Mouse (Mus musculus) stomach, postnatal 0 days (tissue): ENCODE data around the gene Snrnp200. TPM values are rescaled to one million over a fixed set of nuclear protein-coding genes. Genes with fewer than 3 reads are reported as not detected.
"Not testable (repeated sequence)": the region's sequence is repeated elsewhere in the genome, so short reads cannot be mapped to it uniquely, and the experiment has no call there.

ENCODE experiments used
- ATAC-seq: fragments of 200-750 bp; cut with Nextera tagmentation; 2 replicates; pipeline ENCODE4 v1.8.0; 2017; ENCODE audit not compliant: low FRiP score, low TSS enrichment
- DNase-seq: peaks from one replicate; pipeline ENCODE4 v3.0.0-alpha.2; 2016; ENCODE audit warnings: low spot score
- H3K27ac ChIP-seq: fragments of 300-500 bp; sonication (generic); replicated peaks from 2 replicates; pipeline ENCODE4 v1.5.1; 2014; ENCODE audit warnings: mild to moderate bottlenecking, control low read depth
- H3K27me3 ChIP-seq: fragments of 300-500 bp; sonication (generic); 2 replicates; pipeline ENCODE4 v1.6.1; 2014; ENCODE audit warnings: low read length; ENCODE audit not compliant: control insufficient read depth, insufficient read depth
- H3K36me3 ChIP-seq: fragments of 300-500 bp; sonication (generic); 2 replicates; pipeline ENCODE4 v1.6.1; 2014; ENCODE audit warnings: low read length, mixed read lengths; ENCODE audit not compliant: control insufficient read depth, insufficient read depth
- H3K4me1 ChIP-seq: fragments of 300-500 bp; sonication (generic); replicated peaks from 2 replicates; pipeline ENCODE4 v1.6.1; 2014; ENCODE audit warnings: antibody characterized with exemption; ENCODE audit not compliant: control insufficient read depth, insufficient read depth
- H3K4me2 ChIP-seq: fragments of 300-500 bp; sonication (generic); replicated peaks from 2 replicates; pipeline ENCODE4 v1.6.1; 2014; ENCODE audit warnings: low read depth, mild to moderate bottlenecking, control low read depth, moderate library complexity
- H3K4me3 ChIP-seq: fragments of 300-500 bp; sonication (generic); 2 replicates; pipeline ENCODE4 v1.5.1; 2014; ENCODE audit warnings: low read depth, low read length, control low read depth
- H3K9ac ChIP-seq: fragments of 300-500 bp; sonication (generic); 2 replicates; pipeline ENCODE4 v1.6.1; 2014; ENCODE audit warnings: mild to moderate bottlenecking, low read length, control low read depth, mixed read lengths
- H3K9me3 ChIP-seq: fragments of 300-500 bp; sonication (generic); 2 replicates; pipeline ENCODE4 v1.6.1; 2016; ENCODE audit warnings: low read length; ENCODE audit not compliant: control insufficient read depth
- CTCF ChIP-seq: IDR thresholded peaks from 2 replicates; pipeline ENCODE4 v1.5.1; 2016; ENCODE audit warnings: antibody characterized with exemption, low read depth, mild to moderate bottlenecking, moderate library complexity
- EP300 ChIP-seq: optimal IDR thresholded peaks from 2 replicates; pipeline ENCODE3; 2016; ENCODE audit warnings: antibody characterized with exemption
- WGBS: fragments of 180-500 bp; shearing (Covaris S2); extraction: QIAGEN DNeasy Blood & Tissue Kit; methylation state at CpG from one replicate; pipeline ENCODE4 v1.1.7; 2014; 5-methylcytosine and 5-hydroxymethylcytosine counted together
- polyA plus RNA-seq: library from polyadenylated mRNA; unstranded; fragments of >200 nt; fragmentation: Nextera tagmentation; extraction: Ambion mirVana; gene quantifications from 2 replicates; pipeline ENCODE4 v1.2.1, GENCODE M21; 2015

Snrnp200 gene
- polyA plus RNA-seq, 1 experiment from 2014 or later, result 13.8 TPM

- no peak overlapping the region for H3K4me2 ChIP-seq
- H3K27me3 ChIP-seq, result no peaks in the 10 kb centered on the region
- H3K9ac ChIP-seq, result no peak overlapping the region
- no peak for TF ChIP-seq CTCF
- no peak for TF ChIP-seq EP300
- no peak overlapping the region for H3K27ac ChIP-seq
- no peak for ATAC-seq
- peaks cover 12% of the 10 kb centered on the region for H3K36me3 ChIP-seq
- no peak for DNase-seq
- no peaks in the 10 kb centered on the region for H3K4me1 ChIP-seq
- no peak overlapping the region for H3K4me3 ChIP-seq
- H3K9me3 ChIP-seq, result no peaks in the 10 kb centered on the region
Observed at GRCm38 (mm10) chr2:127262480-127262879, 54.3 kb downstream of the Snrnp200 start.

DNA sequence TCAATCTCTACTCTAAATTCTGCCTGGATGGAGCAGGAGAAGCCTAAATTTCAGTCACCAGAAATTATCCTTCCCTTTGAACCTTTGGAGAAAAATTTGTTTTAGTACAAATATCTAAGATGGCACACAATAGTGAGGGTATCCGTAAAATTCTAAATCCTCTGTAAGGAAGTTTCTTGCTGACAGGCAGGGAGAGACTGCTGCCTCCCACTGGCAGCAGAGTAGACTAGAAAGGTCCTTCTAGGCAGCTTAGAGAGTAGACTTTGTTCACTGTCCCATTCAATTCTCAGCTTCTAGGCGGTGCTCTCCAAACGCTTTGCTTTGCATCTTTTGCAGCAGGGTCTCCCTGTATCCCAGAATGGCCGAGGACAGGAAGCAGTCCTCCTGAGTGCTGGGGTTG lies 59.7 kb downstream of the Snrnp200 start:
- H3K4me1 ChIP-seq, result no peaks in the 10 kb centered on the region; the same call in 1 of the 2 replicates
- H3K9ac ChIP-seq, result no peak overlapping the region
- H3K9me3 ChIP-seq, result no peaks in the 10 kb centered on the region
- no peaks in the 10 kb centered on the region for H3K36me3 ChIP-seq
- H3K27me3 ChIP-seq, result no peaks in the 10 kb centered on the region
- no peak overlapping the region for H3K27ac ChIP-seq
- ATAC-seq, result no peak
- H3K4me2 ChIP-seq, result no peak overlapping the region
- WGBS, result 48% methylated on average over 4 of the region's 4 CpGs
- H3K4me3 ChIP-seq, result no peak overlapping the region
- TF ChIP-seq EP300, result no peak
- TF ChIP-seq CTCF, result peak; percentile 42; the same call in 1 of the 2 replicates
- DNase-seq, result no peak

GRCm38 (mm10) chr2:127269491-127270299 lies 61.5 kb downstream of the Snrnp200 start, which contains the start of gene Stard7:
Stard7 (plus strand) TSS chr2:127270218.
- TF ChIP-seq EP300, result peak; percentile 68
- TF ChIP-seq CTCF, result peak; percentile 66
- H3K27ac ChIP-seq, result peak within 1 kb of the TSS; percentile 98
- H3K9me3 ChIP-seq, result no peaks in the 10 kb centered on the region
- H3K4me1 ChIP-seq, result no peaks in the 10 kb centered on the region; the same call in 1 of the 2 replicates
- peak within 1 kb of the TSS; percentile 93 for H3K9ac ChIP-seq
- WGBS, result under 1% methylated on average over 48 of the region's 49 CpGs
- peak within 1 kb of the TSS; percentile 78 for H3K4me2 ChIP-seq
- no peaks in the 10 kb centered on the region for H3K36me3 ChIP-seq
- H3K27me3 ChIP-seq, result no peaks in the 10 kb centered on the region
- peak within 1 kb of the TSS; percentile 92 for H3K4me3 ChIP-seq
- ATAC-seq, result peak; percentile 98
- DNase-seq, result peak; percentile 96

DNA sequence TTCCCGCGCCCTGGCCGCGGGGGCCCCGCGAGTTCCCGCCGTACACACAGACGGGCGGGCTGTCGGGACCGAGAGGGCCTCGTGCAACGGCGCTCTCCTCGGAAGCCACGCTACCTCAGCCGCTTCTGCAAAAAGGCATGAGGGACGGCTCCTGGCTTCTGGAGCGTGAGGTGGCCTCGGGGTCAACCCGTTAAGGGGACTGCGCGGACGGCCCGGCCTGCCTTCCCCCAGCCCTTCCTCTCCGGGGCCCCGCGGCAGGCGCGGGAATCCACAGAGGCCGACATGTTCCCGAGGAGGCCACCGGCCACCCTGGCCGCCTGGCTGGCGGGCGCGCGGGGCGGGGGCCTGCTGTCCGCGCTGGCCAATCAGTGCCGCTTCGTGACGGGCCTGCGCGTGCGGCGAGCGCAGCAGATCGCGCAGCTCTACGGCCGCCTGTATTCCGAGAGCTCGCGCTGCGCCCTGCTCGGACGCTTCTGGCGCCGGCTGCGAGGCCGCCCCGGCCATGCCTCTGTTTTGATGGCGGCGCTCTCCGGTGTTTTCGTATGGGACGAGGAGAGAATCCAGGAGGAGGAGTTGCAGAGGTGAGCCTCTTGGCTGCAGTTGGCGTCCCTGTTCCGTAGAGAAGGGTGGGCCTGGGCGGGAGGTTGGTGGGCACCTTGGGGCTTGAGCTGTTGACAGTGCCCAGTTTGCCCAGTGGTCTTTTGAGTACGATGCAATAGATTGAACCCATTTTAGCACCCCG lies 62.3 kb downstream of the Snrnp200 start:
- Histone ChIP-seq H3K4me3 (peak overlapping the region; percentile 92), H3K9ac (peak overlapping the region; percentile 93), H3K4me1 (no peaks in the 10 kb centered on the region; the same call in 1 of the 2 replicates), H3K27me3 (no peaks in the 10 kb centered on the region), H3K36me3 (no peaks in the 10 kb centered on the region), H3K9me3 (no peaks in the 10 kb centered on the region), H3K27ac (peak overlapping the region; percentile 98), H3K4me2 (peak overlapping the region; percentile 78)
- WGBS, result under 1% methylated on average over 68 of the region's 75 CpGs
- TF ChIP-seq EP300 (no peak), CTCF (peak; percentile 12; the same call in 1 of the 2 replicates)
- DNase-seq, result peak; percentile 90
- peak; percentile 95 for ATAC-seq

DNA sequence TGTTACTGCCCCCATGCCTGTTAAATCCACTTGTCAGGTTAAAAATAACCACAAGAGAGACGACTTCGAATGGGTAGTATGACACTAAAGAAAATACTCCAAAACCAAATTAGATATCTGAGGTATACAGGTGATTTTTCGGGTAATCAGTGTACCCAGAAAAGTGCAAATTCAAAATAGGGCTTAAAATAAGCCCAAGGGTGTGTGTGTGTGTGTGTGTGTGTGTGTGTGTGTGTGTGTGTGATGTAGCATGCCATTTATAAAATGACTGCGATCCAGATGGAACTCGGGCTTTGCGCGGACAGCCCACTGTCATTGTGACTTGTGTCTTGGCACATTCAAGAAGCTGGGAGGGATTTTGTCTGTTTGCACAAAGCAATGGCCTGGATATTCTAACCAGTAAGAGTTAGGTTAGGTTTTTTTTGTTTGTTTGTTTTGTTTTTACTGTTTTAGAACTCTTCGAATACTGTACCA lies 62.9 kb downstream of the Snrnp200 start:
- peak overlapping the region; percentile 78 for H3K4me2 ChIP-seq
- no peaks in the 10 kb centered on the region for H3K36me3 ChIP-seq
- H3K9me3 ChIP-seq, result no peaks in the 10 kb centered on the region
- peak overlapping the region; percentile 98 for H3K27ac ChIP-seq
- ATAC-seq, result no peak
- peak overlapping the region; percentile 93 for H3K9ac ChIP-seq
- H3K4me1 ChIP-seq, result no peaks in the 10 kb centered on the region; the same call in 1 of the 2 replicates
- peak; percentile 29 for DNase-seq
- TF ChIP-seq CTCF, result no peak
- no peaks in the 10 kb centered on the region for H3K27me3 ChIP-seq
- peak overlapping the region; percentile 92 for H3K4me3 ChIP-seq
- 4% methylated on average over 8 of the region's 8 CpGs for WGBS

- not testable (repeated sequence) for H3K4me1 ChIP-seq, H3K4me2 ChIP-seq, ATAC-seq, H3K9ac ChIP-seq, H3K4me3 ChIP-seq, H3K36me3 ChIP-seq, DNase-seq, H3K27me3 ChIP-seq, H3K27ac ChIP-seq, H3K9me3 ChIP-seq
- WGBS, result 92% methylated on average over 4 of the region's 4 CpGs
Observed at GRCm38 (mm10) chr2:127272049-127272448, 63.9 kb downstream of the Snrnp200 start.
